Mouse (Mus musculus): ENCODE measurements at regions not wholly inside any gene's neighbourhood (a gene's known extent, or its start where the extent isn't known, plus 50 kb on each side); places are given as distances from the start of the nearest gene placed in this dataset.
A peak's percentile ranks its signal among the peaks of the same experiment; 100 is the strongest.

GRCm38 (mm10) chr5:42987710-42988466 lies 245.1 kb upstream of the Cpeb2 start:
- Histone ChIP-seq H3K9me3 (replicated peaks) (no peaks in the 10 kb centered on the region), H3K9ac (no peak overlapping the region), H3K4me3 (replicated peaks) (no peak overlapping the region), H3K27me3 (no peaks in the 10 kb centered on the region), H3K4me1 (no peaks in the 10 kb centered on the region), H3K27ac (no peak overlapping the region), H3K36me3 (no peaks in the 10 kb centered on the region), H3K4me2 (no peak overlapping the region)
- ATAC-seq (replicated peaks; ENCODE audit: low FRiP score): no peak
- 82% methylated on average over 3 of the region's 3 CpGs for WGBS

- ATAC-seq (replicated peaks; ENCODE audit: low FRiP score): no peak
- no peaks in the 10 kb centered on the region for H3K36me3 ChIP-seq
- 83% methylated on average over 3 of the region's 3 CpGs for WGBS
- H3K27me3 ChIP-seq: no peaks in the 10 kb centered on the region
- no peak overlapping the region for H3K4me3 ChIP-seq (replicated peaks)
- no peaks in the 10 kb centered on the region for H3K4me1 ChIP-seq
- H3K9me3 ChIP-seq (replicated peaks): no peaks in the 10 kb centered on the region
- no peak overlapping the region for H3K27ac ChIP-seq
- no peak overlapping the region for H3K9ac ChIP-seq
- no peak overlapping the region for H3K4me2 ChIP-seq
Measured at GRCm38 (mm10) chr5:42989287-42989686, 243.7 kb upstream of the Cpeb2 start.

GRCm38 (mm10) chr5:43024006-43024593 lies 208.9 kb upstream of the Cpeb2 start:
- Histone ChIP-seq H3K36me3 (no peaks in the 10 kb centered on the region), H3K9ac (no peak overlapping the region), H3K27ac (no peak overlapping the region), H3K4me1 (no peaks in the 10 kb centered on the region), H3K9me3 (replicated peaks) (no peaks in the 10 kb centered on the region), H3K27me3 (no peaks in the 10 kb centered on the region), H3K4me2 (no peak overlapping the region), H3K4me3 (replicated peaks) (no peak overlapping the region)
- 72% methylated on average over 7 of the region's 7 CpGs for WGBS
- no peak for ATAC-seq (replicated peaks; ENCODE audit: low FRiP score)

- no peaks in the 10 kb centered on the region for H3K4me1 ChIP-seq
- no peak overlapping the region for H3K4me2 ChIP-seq
- no peak overlapping the region for H3K9ac ChIP-seq
- 90% methylated on average over 3 of the region's 3 CpGs for WGBS
- H3K27ac ChIP-seq: no peak overlapping the region
- no peaks in the 10 kb centered on the region for H3K27me3 ChIP-seq
- H3K36me3 ChIP-seq: no peaks in the 10 kb centered on the region
- H3K9me3 ChIP-seq (replicated peaks): no peaks in the 10 kb centered on the region
- H3K4me3 ChIP-seq (replicated peaks): no peak overlapping the region
- ATAC-seq (replicated peaks; ENCODE audit: low FRiP score): no peak
Measured at GRCm38 (mm10) chr5:43031285-43031684, 201.7 kb upstream of the Cpeb2 start.

GRCm38 (mm10) chr5:43031916-43032315 lies 201.1 kb upstream of the Cpeb2 start:
- WGBS: 81% methylated on average over 5 of the region's 5 CpGs

GRCm38 (mm10) chr5:43034421-43034820 lies 198.5 kb upstream of the Cpeb2 start:
- H3K27ac ChIP-seq: no peak overlapping the region
- no peaks in the 10 kb centered on the region for H3K27me3 ChIP-seq
- ATAC-seq (replicated peaks; ENCODE audit: low FRiP score): no peak
- no peak overlapping the region for H3K4me2 ChIP-seq
- 84% methylated on average over 1 of the region's 1 CpGs for WGBS
- H3K9ac ChIP-seq: no peak overlapping the region
- no peaks in the 10 kb centered on the region for H3K4me1 ChIP-seq
- no peaks in the 10 kb centered on the region for H3K9me3 ChIP-seq (replicated peaks)
- H3K36me3 ChIP-seq: no peaks in the 10 kb centered on the region
- H3K4me3 ChIP-seq (replicated peaks): no peak overlapping the region

More at GRCm38 (mm10) chr5:43031916-43032315, 201.1 kb upstream of the Cpeb2 start:
- Histone ChIP-seq H3K9me3 (replicated peaks) (no peaks in the 10 kb centered on the region), H3K9ac (no peak overlapping the region), H3K4me3 (replicated peaks) (no peak overlapping the region), H3K36me3 (no peaks in the 10 kb centered on the region), H3K4me1 (no peaks in the 10 kb centered on the region), H3K27ac (no peak overlapping the region), H3K27me3 (no peaks in the 10 kb centered on the region), H3K4me2 (no peak overlapping the region)
- no peak for ATAC-seq (replicated peaks; ENCODE audit: low FRiP score)

- H3K9me3 ChIP-seq (replicated peaks): no peaks in the 10 kb centered on the region
- no peaks in the 10 kb centered on the region for H3K4me1 ChIP-seq
- H3K27ac ChIP-seq: no peak overlapping the region
- H3K4me2 ChIP-seq: no peak overlapping the region
- H3K36me3 ChIP-seq: no peaks in the 10 kb centered on the region
- 42% methylated on average over 3 of the region's 3 CpGs for WGBS
- ATAC-seq (replicated peaks; ENCODE audit: low FRiP score): 0 out of 2 replicates have a peak, but pooled peaks have one; percentile 56
- H3K4me3 ChIP-seq (replicated peaks): no peak overlapping the region
- no peak overlapping the region for H3K9ac ChIP-seq
- no peaks in the 10 kb centered on the region for H3K27me3 ChIP-seq
Measured at GRCm38 (mm10) chr5:43037592-43037991, 195.4 kb upstream of the Cpeb2 start.

GRCm38 (mm10) chr5:43039525-43039924 lies 193.4 kb upstream of the Cpeb2 start:
- no peak overlapping the region for H3K27ac ChIP-seq
- no peaks in the 10 kb centered on the region for H3K4me1 ChIP-seq
- no peak overlapping the region for H3K9ac ChIP-seq
- H3K4me2 ChIP-seq: no peak overlapping the region
- H3K36me3 ChIP-seq: no peaks in the 10 kb centered on the region
- ATAC-seq (replicated peaks; ENCODE audit: low FRiP score): no peak
- H3K27me3 ChIP-seq: no peaks in the 10 kb centered on the region
- 91% methylated on average over 3 of the region's 3 CpGs for WGBS
- no peak overlapping the region for H3K4me3 ChIP-seq (replicated peaks)
- H3K9me3 ChIP-seq (replicated peaks): no peaks in the 10 kb centered on the region

- Histone ChIP-seq H3K4me3 (replicated peaks) (no peak overlapping the region), H3K27ac (no peak overlapping the region), H3K9me3 (replicated peaks) (no peaks in the 10 kb centered on the region), H3K4me2 (no peak overlapping the region), H3K9ac (no peak overlapping the region), H3K4me1 (no peaks in the 10 kb centered on the region), H3K27me3 (peaks cover 3% of the 10 kb centered on the region; the same call in 1 of the 2 replicates), H3K36me3 (no peaks in the 10 kb centered on the region)
- no peak for ATAC-seq (replicated peaks; ENCODE audit: low FRiP score)
- 88% methylated on average over 3 of the region's 3 CpGs for WGBS
Measured at GRCm38 (mm10) chr5:43042585-43042984, 190.4 kb upstream of the Cpeb2 start.

GRCm38 (mm10) chr5:43045860-43046259 lies 187.1 kb upstream of the Cpeb2 start:
- ATAC-seq (replicated peaks; ENCODE audit: low FRiP score): no peak
- H3K36me3 ChIP-seq: no peaks in the 10 kb centered on the region
- WGBS: 89% methylated on average over 3 of the region's 3 CpGs

GRCm38 (mm10) chr5:43047316-43047715 lies 185.7 kb upstream of the Cpeb2 start:
- Histone ChIP-seq H3K27me3 (peaks cover 3% of the 10 kb centered on the region; the same call in 1 of the 2 replicates), H3K27ac (no peak overlapping the region), H3K9me3 (replicated peaks) (no peaks in the 10 kb centered on the region), H3K4me2 (no peak overlapping the region), H3K9ac (no peak overlapping the region), H3K4me3 (replicated peaks) (no peak overlapping the region), H3K36me3 (no peaks in the 10 kb centered on the region), H3K4me1 (no peaks in the 10 kb centered on the region)
- ATAC-seq (replicated peaks; ENCODE audit: low FRiP score): no peak
- 86% methylated on average over 2 of the region's 2 CpGs for WGBS

More at GRCm38 (mm10) chr5:43045860-43046259, 187.1 kb upstream of the Cpeb2 start:
- no peaks in the 10 kb centered on the region for H3K4me1 ChIP-seq
- H3K27me3 ChIP-seq: peaks cover 3% of the 10 kb centered on the region; the same call in 1 of the 2 replicates
- H3K9ac ChIP-seq: no peak overlapping the region
- H3K4me3 ChIP-seq (replicated peaks): no peak overlapping the region
- H3K4me2 ChIP-seq: no peak overlapping the region
- no peaks in the 10 kb centered on the region for H3K9me3 ChIP-seq (replicated peaks)
- no peak overlapping the region for H3K27ac ChIP-seq

GRCm38 (mm10) chr5:43048196-43049050 lies 184.5 kb upstream of the Cpeb2 start:
- 76% methylated on average over 8 of the region's 8 CpGs for WGBS
- H3K27ac ChIP-seq: no peak overlapping the region
- no peak for ATAC-seq (replicated peaks; ENCODE audit: low FRiP score)

More at GRCm38 (mm10) chr5:43048196-43049050, 184.5 kb upstream of the Cpeb2 start:
- H3K36me3 ChIP-seq: no peaks in the 10 kb centered on the region
- H3K4me1 ChIP-seq: no peaks in the 10 kb centered on the region
- peaks cover 3% of the 10 kb centered on the region; the same call in 1 of the 2 replicates for H3K27me3 ChIP-seq
- H3K4me2 ChIP-seq: no peak overlapping the region
- H3K9ac ChIP-seq: no peak overlapping the region
- no peaks in the 10 kb centered on the region for H3K9me3 ChIP-seq (replicated peaks)
- H3K4me3 ChIP-seq (replicated peaks): no peak overlapping the region
